Mouse (Mus musculus) lung, embryonic 16.5 days (tissue): ENCODE measurements around the gene Ldlrap1. TPM values are rescaled to one million over a fixed set of nuclear protein-coding genes. Genes with fewer than 3 reads are reported as not detected.

Source experiments
- ATAC-seq: fragments of 200-750 bp; cut with Nextera tagmentation; 2 replicates; pipeline ENCODE4 v1.8.0; 2017; ENCODE audit warnings: low read depth, mild to moderate bottlenecking, moderate library complexity
- H3K27ac ChIP-seq: fragments of 300-500 bp; sonication (generic); 2 replicates; pipeline ENCODE4 v1.5.1; 2014; ENCODE audit warnings: mild to moderate bottlenecking, control low read depth, low read length
- H3K27me3 ChIP-seq: fragments of 300-500 bp; sonication (generic); 2 replicates; pipeline ENCODE4 v1.6.1; 2014; ENCODE audit warnings: low read depth, low read length, mixed read lengths; ENCODE audit not compliant: control insufficient read depth, insufficient read depth
- H3K36me3 ChIP-seq: fragments of 300-500 bp; sonication (generic); 2 replicates; pipeline ENCODE4 v1.6.1; 2014; ENCODE audit warnings: low read length; ENCODE audit not compliant: control insufficient read depth, insufficient read depth
- H3K4me1 ChIP-seq: fragments of 300-500 bp; sonication (generic); replicated peaks from 2 replicates; pipeline ENCODE4 v1.6.1; 2014; ENCODE audit warnings: low read length, mixed read lengths; ENCODE audit not compliant: control insufficient read depth, insufficient read depth
- H3K4me2 ChIP-seq: fragments of 300-500 bp; sonication (generic); 2 replicates; pipeline ENCODE4 v1.6.1; 2014; ENCODE audit warnings: low read depth, low read length, control low read depth
- H3K4me3 ChIP-seq: fragments of 300-500 bp; sonication (generic); 2 replicates; pipeline ENCODE4 v1.5.1; 2014; ENCODE audit warnings: mild to moderate bottlenecking, low read length, control low read depth
- H3K9ac ChIP-seq: fragments of 300-500 bp; sonication (generic); 2 replicates; pipeline ENCODE4 v1.6.1; 2014; ENCODE audit warnings: low read length, control low read depth
- H3K9me3 ChIP-seq: fragments of 300-500 bp; sonication (generic); 2 replicates; pipeline ENCODE4 v1.6.1; 2016; ENCODE audit warnings: low read length; ENCODE audit not compliant: control insufficient read depth
- WGBS: fragments of 180-500 bp; shearing (Covaris S2); extraction: QIAGEN DNeasy Blood & Tissue Kit; methylation state at CpG from one replicate; pipeline ENCODE4 v1.1.7; 2014; 5-methylcytosine and 5-hydroxymethylcytosine counted together
- polyA plus RNA-seq: library from polyadenylated mRNA; unstranded; fragments of >200 nt; fragmentation: Nextera tagmentation; extraction: Ambion mirVana; gene quantifications from 2 replicates; pipeline ENCODE4 v1.2.1, GENCODE M21; 2015

The Ldlrap1 gene
- polyA plus RNA-seq, 1 experiment from 2014 or later, result 25.2 TPM

- Histone ChIP-seq H3K4me3 (no peak overlapping the region), H3K4me1 (peaks cover 64% of the 10 kb centered on the region), H3K9ac (no peak overlapping the region), H3K27me3 (no peaks in the 10 kb centered on the region), H3K9me3 (no peaks in the 10 kb centered on the region), H3K36me3 (no peaks in the 10 kb centered on the region), H3K4me2 (no peak overlapping the region), H3K27ac (no peak overlapping the region)
- WGBS, result 85% methylated on average over 7 of the region's 7 CpGs
- no peak for ATAC-seq
Measured at GRCm38 (mm10) chr4:134756953-134757352, 10.9 kb downstream of the Ldlrap1 start.

- H3K27me3 ChIP-seq, result no peaks in the 10 kb centered on the region
- no peak overlapping the region for H3K9ac ChIP-seq
- ATAC-seq, result no peak
- H3K4me1 ChIP-seq, result peaks cover 57% of the 10 kb centered on the region
- WGBS, result 68% methylated on average over 13 of the region's 13 CpGs
- H3K4me2 ChIP-seq, result no peak overlapping the region
- H3K27ac ChIP-seq, result no peak overlapping the region
- no peaks in the 10 kb centered on the region for H3K9me3 ChIP-seq
- no peaks in the 10 kb centered on the region for H3K36me3 ChIP-seq
- no peak overlapping the region for H3K4me3 ChIP-seq
Measured at GRCm38 (mm10) chr4:134754941-134755340, 12.9 kb downstream of the Ldlrap1 start.

- H3K4me3 ChIP-seq, result no peak overlapping the region
- no peak for ATAC-seq
- no peak overlapping the region for H3K4me2 ChIP-seq
- no peaks in the 10 kb centered on the region for H3K27me3 ChIP-seq
- no peak overlapping the region for H3K9ac ChIP-seq
- H3K36me3 ChIP-seq, result no peaks in the 10 kb centered on the region; the same call in 1 of the 2 replicates
- no peaks in the 10 kb centered on the region for H3K9me3 ChIP-seq
- H3K27ac ChIP-seq, result peak overlapping the region; percentile 11; the same call in 1 of the 2 replicates
- WGBS, result 48% methylated on average over 10 of the region's 10 CpGs
- H3K4me1 ChIP-seq, result peaks cover 57% of the 10 kb centered on the region
Measured at GRCm38 (mm10) chr4:134754371-134754770, 13.5 kb downstream of the Ldlrap1 start.

- WGBS, result 35% methylated on average over 17 of the region's 17 CpGs
- H3K4me2 ChIP-seq, result no peak overlapping the region
- H3K27me3 ChIP-seq, result no peaks in the 10 kb centered on the region
- no peak overlapping the region for H3K4me3 ChIP-seq
- peaks cover 50% of the 10 kb centered on the region for H3K4me1 ChIP-seq
- H3K9me3 ChIP-seq, result no peaks in the 10 kb centered on the region
- peaks cover 5% of the 10 kb centered on the region; the same call in 1 of the 2 replicates for H3K36me3 ChIP-seq
- ATAC-seq, result peak; percentile 28; the same call in 1 of the 2 replicates
- peak overlapping the region; percentile 13; the same call in 1 of the 2 replicates for H3K27ac ChIP-seq
- H3K9ac ChIP-seq, result no peak overlapping the region
Measured at GRCm38 (mm10) chr4:134753516-134754261, 14.1 kb downstream of the Ldlrap1 start.

GRCm38 (mm10) chr4:134752911-134753426 lies 14.9 kb downstream of the Ldlrap1 start:
- H3K9ac ChIP-seq, result no peak overlapping the region
- ATAC-seq, result peak; percentile 60
- H3K4me2 ChIP-seq, result no peak overlapping the region
- H3K4me1 ChIP-seq, result peaks cover 46% of the 10 kb centered on the region
- no peak overlapping the region for H3K27ac ChIP-seq
- peaks cover 8% of the 10 kb centered on the region; the same call in 1 of the 2 replicates for H3K36me3 ChIP-seq
- H3K9me3 ChIP-seq, result no peaks in the 10 kb centered on the region
- no peak overlapping the region for H3K4me3 ChIP-seq
- WGBS, result 49% methylated on average over 11 of the region's 11 CpGs
- no peaks in the 10 kb centered on the region for H3K27me3 ChIP-seq

- H3K4me3 ChIP-seq, result no peak overlapping the region
- H3K4me2 ChIP-seq, result no peak overlapping the region
- no peak overlapping the region for H3K9ac ChIP-seq
- WGBS, result 77% methylated on average over 18 of the region's 18 CpGs
- H3K27me3 ChIP-seq, result no peaks in the 10 kb centered on the region
- no peaks in the 10 kb centered on the region for H3K9me3 ChIP-seq
- no peak for ATAC-seq
- no peak overlapping the region for H3K27ac ChIP-seq
- peaks cover 46% of the 10 kb centered on the region for H3K4me1 ChIP-seq
- peaks cover 10% of the 10 kb centered on the region; the same call in 1 of the 2 replicates for H3K36me3 ChIP-seq
Measured at GRCm38 (mm10) chr4:134751682-134752380, 16.0 kb downstream of the Ldlrap1 start.

- H3K36me3 ChIP-seq, result peaks cover 19% of the 10 kb centered on the region; the same call in 1 of the 2 replicates
- no peaks in the 10 kb centered on the region for H3K9me3 ChIP-seq
- H3K4me1 ChIP-seq, result peaks cover 42% of the 10 kb centered on the region
- WGBS, result 64% methylated on average over 6 of the region's 6 CpGs
- ATAC-seq, result no peak
- no peaks in the 10 kb centered on the region for H3K27me3 ChIP-seq
- H3K27ac ChIP-seq, result no peak overlapping the region
- no peak overlapping the region for H3K9ac ChIP-seq
- no peak overlapping the region for H3K4me2 ChIP-seq
- H3K4me3 ChIP-seq, result no peak overlapping the region
Measured at GRCm38 (mm10) chr4:134750825-134751224, 17.0 kb downstream of the Ldlrap1 start.

- WGBS, result 33% methylated on average over 5 of the region's 5 CpGs
- Histone ChIP-seq H3K27ac (no peak overlapping the region), H3K4me2 (no peak overlapping the region), H3K9me3 (no peaks in the 10 kb centered on the region), H3K36me3 (peaks cover 19% of the 10 kb centered on the region; the same call in 1 of the 2 replicates), H3K9ac (no peak overlapping the region), H3K27me3 (no peaks in the 10 kb centered on the region), H3K4me1 (peaks cover 39% of the 10 kb centered on the region), H3K4me3 (no peak overlapping the region)
- ATAC-seq, result 0 out of 2 replicates have a peak, but pooled peaks have one; percentile 7
Measured at GRCm38 (mm10) chr4:134750263-134750662, 17.6 kb downstream of the Ldlrap1 start.
